Mouse (Mus musculus): ENCODE measurements at regions not wholly inside any gene's neighbourhood (a gene's known extent, or its start where the extent isn't known, plus 50 kb on each side); places are given as distances from the start of the nearest gene placed in this dataset.

GRCm38 (mm10) chr13:93992961-93993360, 64.6 kb upstream of the Lhfpl2 start:
- Histone ChIP-seq H3K4me1 (peaks cover 17% of the 10 kb centered on the region), H3K36me3 (no peaks in the 10 kb centered on the region), H3K4me2 (no peak overlapping the region), H3K9ac (no peak overlapping the region), H3K4me3 (replicated peaks) (no peak overlapping the region), H3K27ac (no peak overlapping the region), H3K27me3 (no peaks in the 10 kb centered on the region), H3K9me3 (replicated peaks) (no peaks in the 10 kb centered on the region)
- no peak for ATAC-seq (replicated peaks; ENCODE audit: low FRiP score)
- WGBS: 69% methylated on average over 4 of the region's 4 CpGs

DNA sequence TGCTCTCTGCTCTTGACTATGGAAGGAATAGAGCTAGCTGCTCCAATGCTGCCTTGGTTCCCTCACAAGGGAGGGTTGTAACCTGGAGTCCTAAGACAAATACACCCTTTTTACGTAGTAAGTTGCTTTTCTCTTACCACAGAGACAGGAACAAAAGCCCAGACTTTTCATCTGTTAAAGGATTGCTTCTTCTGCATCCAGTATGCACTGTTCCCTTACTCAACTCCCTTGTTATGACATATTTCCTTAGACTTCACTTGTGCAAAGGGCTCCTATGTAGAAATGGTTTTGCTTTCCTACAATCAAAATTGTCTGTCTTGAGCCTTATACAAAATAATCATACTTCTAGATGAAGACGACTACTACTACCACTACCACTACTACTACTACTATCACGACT, 62.2 kb upstream of the Lhfpl2 start:
- H3K27me3 ChIP-seq: no peaks in the 10 kb centered on the region
- no peaks in the 10 kb centered on the region for H3K36me3 ChIP-seq
- H3K9me3 ChIP-seq (replicated peaks): no peaks in the 10 kb centered on the region
- H3K4me2 ChIP-seq: no peak overlapping the region
- WGBS: 91% methylated on average over 3 of the region's 3 CpGs
- H3K27ac ChIP-seq: no peak overlapping the region
- peaks cover 3% of the 10 kb centered on the region; the same call in 1 of the 2 replicates for H3K4me1 ChIP-seq
- ATAC-seq (replicated peaks; ENCODE audit: low FRiP score): no peak
- no peak overlapping the region for H3K4me3 ChIP-seq (replicated peaks)
- no peak overlapping the region for H3K9ac ChIP-seq

DNA sequence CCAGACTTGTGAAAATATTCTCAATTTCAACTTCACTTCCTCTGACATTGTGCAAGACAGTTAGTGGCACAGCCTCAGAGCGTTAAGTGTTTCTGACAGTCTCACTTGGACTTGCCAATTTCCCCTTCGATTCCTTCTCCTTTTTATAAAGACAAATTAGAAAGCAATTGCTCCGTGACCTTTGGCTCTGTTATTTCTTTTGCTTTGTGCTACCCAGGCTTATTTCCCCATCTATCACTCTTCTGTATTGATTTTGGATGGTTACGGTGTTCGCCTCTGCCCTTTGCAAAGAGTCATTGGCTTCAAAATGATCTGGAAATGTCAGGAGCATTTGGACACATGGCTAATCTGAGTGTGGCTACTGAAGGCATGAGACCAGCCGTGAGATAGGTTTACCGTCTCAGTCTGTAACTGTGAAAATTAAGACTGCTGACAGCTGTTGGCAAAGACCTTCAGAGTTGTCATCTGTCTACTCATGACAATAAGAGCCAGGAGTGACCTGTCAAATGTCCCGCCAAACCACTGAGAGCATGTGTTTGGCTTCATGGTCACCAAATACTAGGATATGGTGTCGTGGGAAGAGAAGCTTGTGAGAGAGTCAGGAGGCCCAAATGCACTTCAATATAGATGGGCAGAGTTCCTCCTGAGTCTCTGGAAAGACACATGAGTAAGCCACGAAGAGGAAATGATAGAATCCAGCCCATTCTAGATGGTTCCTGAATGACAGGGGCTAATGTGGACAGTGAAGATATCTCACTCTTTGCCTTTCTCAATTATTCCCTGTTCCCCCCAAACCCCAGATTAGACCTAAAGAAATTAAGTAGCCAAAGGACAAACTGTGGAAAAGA, 60.8 kb upstream of the Lhfpl2 start:
- WGBS: 66% methylated on average over 10 of the region's 10 CpGs
- Histone ChIP-seq H3K9ac (no peak overlapping the region), H3K27me3 (no peaks in the 10 kb centered on the region), H3K4me1 (no peaks in the 10 kb centered on the region), H3K36me3 (no peaks in the 10 kb centered on the region), H3K4me2 (no peak overlapping the region), H3K4me3 (replicated peaks) (no peak overlapping the region), H3K27ac (no peak overlapping the region), H3K9me3 (replicated peaks) (no peaks in the 10 kb centered on the region)
- ATAC-seq (replicated peaks; ENCODE audit: low FRiP score): no peak

DNA sequence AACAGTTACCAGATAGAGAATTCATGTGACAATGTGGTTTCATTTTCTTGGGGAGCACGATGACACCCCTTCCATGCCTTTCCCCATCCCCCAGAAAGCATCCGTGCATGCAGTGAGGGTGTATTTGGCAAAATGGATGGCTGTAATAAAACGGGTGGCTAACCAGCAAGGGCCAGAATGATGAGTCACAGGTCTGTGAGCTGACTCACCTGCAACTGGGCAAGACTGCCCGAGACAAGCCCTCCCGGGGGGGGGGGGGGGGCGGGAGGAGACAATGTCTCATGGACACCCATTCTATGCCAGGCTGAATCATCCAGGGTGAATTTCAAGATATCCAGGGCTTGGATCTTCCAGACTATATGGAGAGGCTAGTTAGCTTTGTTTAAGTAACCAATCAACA, 59.6 kb upstream of the Lhfpl2 start:
- WGBS: 56% methylated on average over 6 of the region's 6 CpGs
- Histone ChIP-seq H3K4me2 (no peak overlapping the region), H3K27ac (no peak overlapping the region), H3K27me3 (no peaks in the 10 kb centered on the region), H3K4me3 (replicated peaks) (no peak overlapping the region), H3K36me3 (no peaks in the 10 kb centered on the region), H3K9ac (no peak overlapping the region), H3K9me3 (replicated peaks) (no peaks in the 10 kb centered on the region), H3K4me1 (no peaks in the 10 kb centered on the region)
- ATAC-seq (replicated peaks; ENCODE audit: low FRiP score): peak; percentile 56

- no peak overlapping the region for H3K4me3 ChIP-seq (replicated peaks)
- H3K4me2 ChIP-seq: no peak overlapping the region
- H3K27ac ChIP-seq: no peak overlapping the region
- no peak overlapping the region for H3K9ac ChIP-seq
- H3K9me3 ChIP-seq (replicated peaks): no peaks in the 10 kb centered on the region
- no peaks in the 10 kb centered on the region for H3K27me3 ChIP-seq
- H3K36me3 ChIP-seq: no peaks in the 10 kb centered on the region
- H3K4me1 ChIP-seq: no peaks in the 10 kb centered on the region
- 66% methylated on average over 1 of the region's 1 CpGs for WGBS
- ATAC-seq (replicated peaks; ENCODE audit: low FRiP score): no peak
Observed at GRCm38 (mm10) chr13:93998406-93998805, 59.2 kb upstream of the Lhfpl2 start.

DNA sequence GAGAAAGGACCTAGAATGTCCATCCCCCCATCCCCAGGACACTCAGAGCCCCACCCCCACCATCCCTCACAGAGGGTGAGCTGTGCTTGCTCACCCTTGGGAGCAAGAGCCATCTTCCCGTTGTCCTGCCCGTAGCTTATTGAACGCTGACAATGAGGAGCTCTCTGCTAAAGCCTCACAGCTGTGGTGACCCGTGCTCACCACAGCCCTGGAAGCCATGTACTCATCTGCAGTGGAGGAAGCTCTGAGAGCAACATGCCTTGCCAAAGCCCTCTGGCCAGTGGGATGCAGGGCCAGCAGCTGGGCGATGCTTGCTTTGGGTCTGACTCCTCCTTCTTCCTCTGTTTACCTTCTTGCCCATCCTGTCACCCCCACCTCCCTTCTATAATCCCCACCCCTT, 53.8 kb upstream of the Lhfpl2 start:
- no peak for ATAC-seq (replicated peaks; ENCODE audit: low FRiP score)
- Histone ChIP-seq H3K4me3 (replicated peaks) (no peak overlapping the region), H3K4me2 (no peak overlapping the region), H3K4me1 (0 out of 2 replicates have a peak, but pooled peaks cover 4% of the 10 kb centered on the region), H3K9ac (no peak overlapping the region), H3K36me3 (no peaks in the 10 kb centered on the region), H3K27me3 (no peaks in the 10 kb centered on the region), H3K27ac (no peak overlapping the region), H3K9me3 (replicated peaks) (no peaks in the 10 kb centered on the region)
- 73% methylated on average over 5 of the region's 5 CpGs for WGBS

DNA sequence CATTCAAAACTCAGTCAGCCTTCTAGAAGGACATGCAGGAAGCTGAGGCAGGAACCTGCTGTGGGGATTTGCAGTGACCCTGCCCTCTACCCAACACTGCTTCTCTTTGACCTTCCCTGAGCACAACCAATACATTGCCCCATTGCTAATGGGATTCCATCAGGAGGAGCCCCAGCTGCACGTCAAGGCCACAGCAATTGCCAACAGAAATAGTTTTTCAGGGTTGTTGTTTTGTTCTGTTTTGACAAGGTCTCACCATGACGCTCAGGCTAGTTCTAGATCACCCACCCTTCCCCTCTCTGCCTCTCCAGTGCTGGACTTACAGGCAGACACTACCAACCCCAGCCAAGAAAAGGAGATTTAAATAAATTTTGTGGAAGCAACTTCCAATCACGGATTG, 53.2 kb upstream of the Lhfpl2 start:
- ATAC-seq (replicated peaks; ENCODE audit: low FRiP score): no peak
- no peak overlapping the region for H3K9ac ChIP-seq
- H3K4me2 ChIP-seq: no peak overlapping the region
- H3K27ac ChIP-seq: no peak overlapping the region
- H3K9me3 ChIP-seq (replicated peaks): no peaks in the 10 kb centered on the region
- no peak overlapping the region for H3K4me3 ChIP-seq (replicated peaks)
- no peaks in the 10 kb centered on the region for H3K36me3 ChIP-seq
- 84% methylated on average over 3 of the region's 3 CpGs for WGBS
- H3K4me1 ChIP-seq: 0 out of 2 replicates have a peak, but pooled peaks cover 4% of the 10 kb centered on the region
- H3K27me3 ChIP-seq: no peaks in the 10 kb centered on the region

DNA sequence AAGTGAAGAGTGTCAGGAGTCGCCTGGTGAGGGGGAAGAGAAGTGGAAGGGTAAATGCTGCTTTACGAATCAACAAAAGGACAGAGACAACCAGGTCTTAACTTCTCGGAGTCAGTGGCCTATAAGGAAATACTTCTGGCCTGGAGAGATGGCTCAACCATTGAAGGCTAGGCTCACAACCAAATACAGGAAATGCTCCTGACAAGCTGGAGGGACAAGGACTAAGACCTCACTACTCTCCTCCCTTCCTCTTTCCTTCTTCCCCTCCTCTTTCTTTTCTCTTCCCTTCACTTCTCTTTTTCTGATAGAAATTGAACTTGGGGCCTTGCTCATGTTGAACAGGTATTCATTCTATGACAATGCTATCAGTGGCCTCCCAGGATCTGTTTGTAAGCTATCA, 51.7 kb upstream of the Lhfpl2 start:
- 81% methylated on average over 3 of the region's 3 CpGs for WGBS
- Histone ChIP-seq H3K9ac (no peak overlapping the region), H3K27ac (no peak overlapping the region), H3K9me3 (replicated peaks) (no peaks in the 10 kb centered on the region), H3K36me3 (no peaks in the 10 kb centered on the region), H3K4me2 (no peak overlapping the region), H3K4me1 (0 out of 2 replicates have a peak, but pooled peaks cover 4% of the 10 kb centered on the region), H3K4me3 (replicated peaks) (no peak overlapping the region), H3K27me3 (no peaks in the 10 kb centered on the region)
- no peak for ATAC-seq (replicated peaks; ENCODE audit: low FRiP score)
